Mouse (Mus musculus) gastrocnemius, postnatal 4 days (tissue): ENCODE measurements at regions not wholly inside any gene's neighbourhood (a gene's known extent, or its start where the extent isn't known, plus 50 kb on each side); places are given as distances from the start of the nearest gene placed in this dataset.
A peak's percentile ranks its signal among the peaks of the same experiment; 100 is the strongest.

Source experiments
- DNase-seq, 2 experiments: peaks; one replicate each; pipeline ENCODE4 v3.0.0; 2021 to 2022; ENCODE audit warnings: low spot score in 2 of 2, mixed read lengths in 2 of 2

DNA sequence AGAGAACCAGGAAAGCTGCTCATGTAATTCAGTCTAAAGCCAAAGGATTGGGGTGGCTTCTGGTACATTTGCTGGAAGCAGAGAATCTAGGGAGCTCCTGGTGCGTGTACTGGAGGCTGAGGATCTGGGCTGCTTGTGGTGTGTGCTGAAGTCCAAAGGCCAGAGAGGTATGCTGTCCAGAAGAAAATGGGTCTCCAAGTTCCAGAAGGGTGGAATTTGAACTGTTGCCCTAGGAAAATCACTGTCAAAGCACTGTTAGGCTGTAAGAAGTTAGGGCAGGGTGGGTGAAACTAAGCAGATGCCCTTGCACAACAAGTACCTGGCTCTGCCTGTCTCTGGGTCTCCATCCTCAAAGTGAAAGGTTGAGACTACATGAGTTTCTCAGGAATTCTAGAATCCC, 201.9 kb upstream of the Serp2 start:
- no peak for DNase-seq

DNA sequence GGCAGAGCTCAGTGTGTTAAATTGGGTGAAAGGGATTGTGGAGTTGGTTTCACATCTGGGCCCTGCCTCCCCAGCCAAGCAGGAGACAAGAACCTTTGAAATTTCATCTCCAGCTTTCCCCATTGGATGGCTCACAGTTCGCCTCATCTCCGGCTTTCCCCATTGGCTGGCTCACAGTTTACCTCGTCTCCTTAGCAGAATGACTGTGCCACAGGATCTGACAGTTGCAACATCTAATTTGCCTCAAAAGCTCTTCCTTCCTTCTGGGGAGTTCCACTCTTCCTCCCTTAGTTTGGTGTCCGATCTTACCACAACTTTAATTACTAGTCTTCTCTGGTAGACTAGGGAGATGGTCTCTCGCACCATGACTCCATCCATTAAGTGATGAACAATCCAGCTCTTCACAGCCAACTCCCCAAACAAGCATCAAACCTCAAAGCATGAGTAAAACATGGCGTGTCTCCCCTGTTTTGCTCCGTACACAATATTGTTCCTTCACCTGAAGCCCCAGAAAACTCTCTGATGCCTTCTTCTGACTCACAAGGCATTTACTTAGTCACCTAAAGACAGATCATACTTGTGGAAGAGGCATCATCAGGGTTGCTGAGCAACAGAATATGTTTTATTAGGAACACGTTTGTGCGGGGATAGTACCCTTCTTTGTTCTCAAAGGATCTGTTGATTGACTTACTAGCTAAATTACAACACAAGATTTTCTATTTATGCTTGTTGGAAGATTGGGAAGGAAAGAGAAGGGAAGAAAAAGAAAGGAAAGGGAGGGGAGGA, 199.1 kb upstream of the Serp2 start:
- no peak for DNase-seq

DNA sequence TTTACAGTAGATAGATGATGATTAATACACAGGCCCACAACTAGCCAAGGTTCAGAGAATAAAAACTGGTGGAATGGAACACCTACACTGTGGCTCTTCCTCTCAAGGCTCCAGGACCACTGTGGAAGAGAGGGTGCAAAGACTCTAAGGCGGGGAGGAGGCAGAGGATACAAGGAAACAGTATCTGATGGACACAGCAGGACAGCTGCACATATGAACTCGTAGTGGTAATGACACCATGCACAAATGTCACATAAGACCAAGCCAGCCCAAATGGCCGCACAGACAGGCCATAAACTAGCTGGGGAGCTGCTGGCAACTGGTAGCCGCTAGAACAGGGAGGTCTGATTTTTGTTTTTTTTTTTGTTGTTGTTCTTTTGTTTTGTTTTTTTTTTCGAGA, 197.0 kb upstream of the Serp2 start:
- DNase-seq, result no peak

DNA sequence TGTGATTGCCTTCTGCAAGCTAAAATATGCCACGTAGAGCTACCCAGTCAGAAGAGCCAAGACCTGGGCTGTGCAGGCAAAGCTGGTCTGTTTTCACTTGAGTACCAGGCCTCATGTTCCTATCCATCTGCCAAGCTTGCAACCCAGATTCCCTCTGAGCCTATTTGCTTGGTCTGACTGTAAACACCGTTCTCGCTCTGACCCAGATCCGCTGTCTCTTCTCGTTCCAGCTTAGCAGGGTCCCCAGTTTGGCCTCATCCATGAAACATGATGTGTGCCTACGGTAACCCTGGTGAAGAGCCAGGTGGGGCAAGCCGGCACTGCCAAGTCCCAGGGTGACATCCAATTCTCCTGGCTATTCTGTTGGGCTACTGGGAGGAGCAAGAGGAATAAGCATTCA, 192.5 kb upstream of the Serp2 start:
- no peak for DNase-seq

DNA sequence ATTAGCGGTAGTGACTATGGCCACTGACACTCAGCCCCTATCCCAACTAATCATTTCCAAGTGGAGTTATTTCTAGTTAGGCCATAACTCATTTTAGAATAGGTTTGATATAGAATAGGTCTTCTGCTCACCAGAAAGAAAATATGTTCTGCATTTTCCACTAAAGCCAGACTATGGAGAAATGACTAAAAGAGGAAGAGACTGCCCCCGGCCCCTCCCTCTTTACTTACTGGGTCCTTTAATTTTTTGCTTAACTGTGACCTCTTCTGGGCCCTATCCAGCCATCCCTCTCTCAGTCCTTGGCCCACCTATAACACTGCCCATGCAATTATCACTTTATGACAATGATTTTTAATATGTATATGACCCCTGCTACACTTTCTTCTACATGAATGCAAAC, 192.0 kb upstream of the Serp2 start:
- DNase-seq, result no peak

DNA sequence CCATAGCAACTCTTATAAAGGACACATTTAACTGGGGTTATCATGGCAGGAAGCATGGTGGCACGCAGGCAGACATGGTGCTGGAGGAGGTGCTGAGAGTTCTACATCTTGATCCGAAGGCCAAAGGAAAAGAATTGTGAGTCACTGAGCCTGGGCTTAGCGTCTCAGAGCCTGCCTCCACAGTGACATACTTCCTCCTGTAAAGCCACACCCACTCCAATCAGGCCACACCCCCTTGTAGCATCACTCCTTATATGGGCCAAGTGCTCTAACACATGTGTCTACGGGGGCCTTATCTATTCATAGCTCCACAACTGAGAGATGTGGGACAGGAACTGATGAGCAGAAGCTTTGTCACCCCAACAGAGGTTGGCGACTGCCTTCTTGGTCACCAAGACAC, 191.1 kb upstream of the Serp2 start:
- no peak for DNase-seq

DNA sequence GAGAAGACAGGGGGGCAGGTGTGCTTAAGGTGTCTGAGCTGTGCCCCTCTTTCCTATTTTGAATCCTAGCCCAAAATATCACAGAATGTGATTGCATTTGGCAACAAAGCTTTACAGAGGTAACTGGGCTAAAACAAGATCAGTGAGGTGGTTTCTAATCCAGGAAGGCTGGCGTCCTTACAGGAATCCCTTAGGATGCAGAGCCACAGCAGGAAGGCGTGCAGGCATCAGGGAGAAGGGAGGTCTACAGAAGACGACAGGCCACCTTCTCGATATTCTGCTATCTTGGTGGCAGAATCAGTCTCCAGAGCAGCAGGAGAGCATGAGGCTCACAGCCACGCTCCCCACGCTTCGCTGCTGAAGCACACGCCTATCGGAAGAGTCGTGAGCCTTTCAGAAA, 189.6 kb upstream of the Serp2 start:
- no peak for DNase-seq

DNA sequence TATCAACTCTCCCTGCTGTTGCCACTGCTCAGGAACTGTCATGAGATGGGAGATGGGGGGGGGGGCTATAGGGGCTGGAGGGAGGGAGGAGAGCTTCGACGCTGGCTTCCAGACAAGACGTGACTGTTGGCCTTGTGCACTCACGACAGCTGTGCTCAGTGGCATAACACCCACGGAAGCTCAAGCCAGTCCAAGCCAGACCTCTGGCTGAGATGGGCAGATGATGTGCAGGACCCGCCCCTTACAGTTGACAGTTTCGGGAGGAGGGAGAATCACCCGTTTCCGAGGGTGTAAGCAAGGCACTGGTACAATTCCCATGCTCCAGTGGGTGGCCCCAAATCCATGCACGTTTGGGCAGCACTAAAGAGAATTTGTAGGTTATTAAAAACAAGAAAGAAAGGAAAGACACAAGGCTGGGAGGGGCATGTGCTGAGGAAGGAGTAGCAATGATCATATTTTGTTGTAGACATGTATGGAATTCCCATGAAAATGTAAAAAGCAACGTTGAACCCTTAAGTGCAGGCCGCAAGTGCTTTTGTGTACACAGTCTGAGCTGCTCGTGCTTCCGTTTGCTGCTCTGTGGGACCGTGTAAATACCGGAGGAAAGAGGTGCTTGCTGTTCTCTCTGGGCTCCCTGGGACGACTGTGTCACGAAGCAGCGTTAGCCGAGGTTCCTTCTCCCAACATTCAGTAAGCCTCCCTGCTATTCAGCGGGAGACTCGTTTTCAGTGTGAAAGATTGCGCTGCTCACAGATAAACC, 188.2 kb upstream of the Serp2 start:
- no peak for DNase-seq

DNA sequence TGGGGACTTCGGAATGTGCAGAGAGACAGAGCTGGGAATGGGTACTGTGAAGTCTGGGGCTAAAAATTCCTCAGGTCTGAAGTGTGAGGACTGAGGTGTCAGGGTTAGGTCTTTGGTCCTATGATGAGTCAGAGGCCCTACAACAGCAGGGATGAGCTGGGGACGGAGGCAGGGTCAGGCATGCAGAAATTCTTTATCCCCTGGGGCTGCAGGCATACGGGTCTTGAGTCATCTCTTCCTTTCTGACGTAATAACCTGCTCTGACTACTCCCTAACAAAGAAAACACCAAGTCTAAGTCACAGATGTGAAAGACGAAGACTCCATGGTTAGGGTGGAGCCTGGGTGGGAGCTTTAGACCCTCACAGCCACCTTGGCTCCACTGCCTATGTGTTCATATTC, 185.6 kb upstream of the Serp2 start:
- DNase-seq, result no peak

DNA sequence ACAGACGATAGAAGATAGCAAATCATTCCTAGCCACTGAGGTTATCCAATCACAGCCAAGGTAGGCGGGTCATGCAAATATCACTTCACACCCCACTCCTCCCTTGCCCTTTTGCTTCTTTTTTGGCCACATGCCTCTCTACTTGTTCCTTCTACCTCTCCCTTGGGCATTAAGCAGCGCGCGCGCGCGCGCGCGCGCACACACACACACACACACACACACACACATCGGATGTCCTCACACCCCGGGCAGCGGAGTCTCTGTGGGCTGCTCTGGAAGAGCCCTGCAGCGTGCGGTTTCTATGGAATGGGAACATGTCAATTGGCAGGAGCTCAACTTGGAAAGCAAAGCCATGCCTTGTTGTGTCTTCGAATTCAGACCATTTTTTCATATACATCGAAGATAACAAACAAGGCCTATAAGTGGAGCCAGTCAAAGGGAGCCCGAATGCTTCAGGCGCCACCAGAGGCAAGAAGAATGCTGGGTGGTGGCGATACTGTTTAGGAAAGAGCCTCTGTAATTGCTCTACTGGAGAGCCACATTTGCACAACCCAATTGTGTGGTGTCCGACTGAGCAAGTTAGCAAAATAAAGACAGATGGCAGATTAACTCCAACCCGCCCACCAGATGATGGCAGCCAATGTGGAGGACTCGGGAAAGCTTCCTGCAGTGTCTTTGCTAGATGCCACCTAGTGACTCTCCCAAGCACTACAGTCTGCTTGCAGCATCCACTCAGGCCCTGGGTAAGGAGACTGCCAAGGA, 183.3 kb upstream of the Serp2 start:
- DNase-seq, result peak in 1 of 2 experiments; percentile 54

DNA sequence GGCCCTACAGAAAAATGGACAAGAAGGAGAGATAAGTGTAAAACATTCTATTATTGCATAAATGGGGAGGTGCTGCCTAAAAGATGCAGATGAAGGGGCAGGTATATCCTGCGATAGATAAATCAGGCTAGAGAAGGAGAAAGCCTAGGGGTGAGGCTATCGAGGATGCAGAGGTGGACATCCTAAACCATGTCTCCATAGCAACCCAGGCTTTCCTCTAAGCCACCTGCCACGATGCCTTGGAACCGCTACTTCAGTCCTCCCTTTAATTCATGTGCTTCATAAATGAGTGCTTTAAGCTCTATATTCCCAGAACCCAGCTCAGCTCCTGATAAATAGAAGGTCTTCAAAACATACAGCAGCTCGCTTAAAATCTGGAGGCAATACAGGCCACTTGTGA, 179.3 kb upstream of the Serp2 start:
- no peak for DNase-seq

DNA sequence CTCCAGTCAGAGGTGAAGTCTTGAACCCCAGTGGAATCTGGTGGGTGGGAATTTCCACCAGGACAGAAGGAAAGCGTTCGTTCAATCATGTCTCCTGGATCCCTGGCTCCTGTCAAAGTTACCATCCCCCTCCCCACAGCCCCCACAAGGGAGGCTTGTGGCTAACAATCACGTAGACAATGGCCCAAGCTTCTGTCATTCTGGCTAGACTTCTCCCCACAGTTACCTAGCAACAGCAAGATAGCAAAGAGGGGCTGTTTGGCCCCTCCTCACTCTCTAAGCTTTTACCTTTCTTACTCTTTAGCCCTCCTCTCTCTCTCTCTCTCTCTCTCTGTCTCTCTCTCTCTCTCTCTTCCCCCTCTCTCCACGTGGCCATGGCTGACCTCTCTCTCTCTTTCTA, 178.4 kb upstream of the Serp2 start:
- DNase-seq, result no peak

DNA sequence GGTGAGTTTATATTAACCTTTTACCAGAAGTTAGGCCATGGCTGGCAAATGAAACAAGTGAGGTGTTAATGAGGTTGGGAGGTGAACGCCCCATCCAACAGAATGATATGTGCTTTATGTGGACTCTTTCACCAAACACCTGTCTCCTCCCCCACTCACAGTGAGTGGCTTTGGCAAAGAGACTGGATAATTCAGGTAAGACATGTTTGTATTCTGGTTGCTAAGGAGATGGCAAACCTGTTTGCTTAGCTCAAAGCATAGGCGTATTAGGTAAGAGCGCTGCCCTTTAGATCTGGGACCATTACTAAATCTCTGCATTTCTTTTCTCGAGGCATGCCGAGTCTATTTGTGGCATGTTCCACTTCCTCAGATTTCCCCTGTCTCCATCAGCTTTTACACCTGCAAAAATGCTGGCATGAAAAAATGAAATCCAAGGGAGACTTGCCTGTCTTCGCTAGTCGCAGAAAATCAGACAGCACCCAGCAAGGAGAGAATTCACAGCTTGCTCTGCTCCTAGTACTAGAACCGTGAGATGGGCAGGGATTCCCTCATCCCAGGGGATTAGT, 176.7 kb upstream of the Serp2 start:
- DNase-seq, result no peak

DNA sequence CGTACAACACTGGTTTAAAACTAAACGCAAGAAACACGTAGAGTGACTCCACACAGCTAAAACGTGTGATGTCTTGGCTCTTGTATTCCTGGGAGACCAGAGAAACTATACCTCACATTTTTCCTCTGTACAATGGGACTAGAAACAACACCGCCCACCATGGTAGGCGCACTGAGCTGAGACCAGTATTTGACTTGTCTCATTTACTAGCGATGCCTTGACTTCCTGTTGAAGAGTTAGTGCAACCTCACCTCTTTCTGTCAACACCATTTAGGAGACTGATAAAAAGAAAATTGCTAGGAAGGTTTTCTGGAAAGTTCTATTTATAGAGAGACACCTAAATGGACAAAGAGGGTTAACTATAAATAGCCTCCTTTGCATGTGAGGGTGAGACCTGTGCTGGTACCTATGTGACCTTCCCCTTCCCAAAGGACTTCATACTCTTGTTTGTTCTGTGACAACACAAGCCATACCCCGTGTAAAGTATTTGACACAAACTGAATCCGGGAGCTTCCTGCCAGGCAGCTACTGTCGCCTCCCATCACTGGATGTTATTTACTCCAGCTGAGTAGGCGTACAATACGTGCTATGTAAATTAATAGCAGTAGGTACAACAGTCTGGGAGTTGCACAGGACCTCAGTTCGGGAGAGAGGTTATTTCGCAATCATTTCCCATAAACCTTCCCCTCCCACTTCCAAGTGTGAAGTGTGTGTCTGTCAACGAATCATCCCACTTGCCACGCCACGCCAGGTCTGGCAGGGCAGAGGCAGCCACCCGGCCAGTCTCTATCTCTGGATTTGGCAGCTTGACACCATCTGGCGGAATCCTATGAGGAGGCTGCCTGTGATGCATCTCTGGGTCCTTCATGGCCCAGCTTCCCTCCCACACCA, 174.7 kb upstream of the Serp2 start:
- DNase-seq, result no peak

DNA sequence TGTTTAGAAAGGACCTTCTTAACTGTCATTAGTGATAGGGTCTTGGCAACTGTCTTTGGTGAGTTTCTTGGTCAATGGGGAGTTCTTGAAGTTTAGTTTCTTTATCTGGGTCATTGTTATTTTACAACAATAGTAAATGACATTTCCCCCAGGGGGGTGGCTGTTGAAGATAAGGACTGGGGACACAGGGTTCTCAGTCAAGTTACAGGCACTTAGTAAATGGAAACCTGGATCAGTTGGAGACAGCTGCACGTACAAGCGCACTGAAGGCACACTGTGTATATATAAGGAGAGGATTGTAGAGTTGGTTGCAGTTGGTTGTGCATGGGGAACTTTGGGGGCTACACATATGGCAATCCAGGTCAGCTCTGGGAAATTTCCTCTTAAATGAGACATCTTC, 169.2 kb upstream of the Serp2 start:
- no peak for DNase-seq

DNA sequence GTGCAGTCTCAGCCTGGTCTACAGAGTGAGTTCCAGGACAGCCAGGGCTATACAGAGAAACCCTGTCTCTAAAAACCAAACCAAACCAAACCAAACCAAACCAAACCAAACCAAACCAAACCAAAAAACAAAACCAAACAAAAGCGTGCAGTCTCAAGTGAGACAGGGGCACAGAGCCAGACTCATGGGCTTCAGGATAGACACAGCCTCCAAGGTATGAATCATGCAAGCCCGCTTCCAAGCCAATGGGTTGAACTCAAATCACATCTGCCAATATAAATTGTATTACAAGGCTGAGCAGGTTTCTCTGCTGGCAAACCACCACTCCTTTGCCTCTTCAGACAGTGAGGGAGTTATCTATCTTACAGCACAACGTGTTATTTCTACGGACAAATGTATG, 168.5 kb upstream of the Serp2 start:
- peak in 1 of 2 experiments; percentile 50 for DNase-seq

DNA sequence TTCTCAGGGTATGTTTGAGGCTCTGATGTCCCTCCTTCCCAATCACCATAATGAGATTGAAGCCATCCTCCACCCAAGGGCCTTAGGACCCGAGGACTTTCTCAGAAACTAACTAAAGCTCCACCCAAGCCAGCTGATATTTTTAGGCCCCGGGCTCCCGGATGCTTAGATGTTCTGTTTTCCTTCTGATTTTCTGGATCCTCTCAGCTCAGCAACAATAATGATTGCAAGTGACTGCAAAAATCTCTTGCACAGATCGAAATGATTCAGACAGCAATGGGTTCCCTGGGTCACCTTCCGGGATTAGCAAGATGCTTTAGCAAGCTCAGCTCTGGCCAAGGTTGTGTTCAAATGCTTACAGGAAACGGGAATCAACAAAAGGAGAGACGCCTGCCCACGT, 168.1 kb upstream of the Serp2 start:
- no peak for DNase-seq

DNA sequence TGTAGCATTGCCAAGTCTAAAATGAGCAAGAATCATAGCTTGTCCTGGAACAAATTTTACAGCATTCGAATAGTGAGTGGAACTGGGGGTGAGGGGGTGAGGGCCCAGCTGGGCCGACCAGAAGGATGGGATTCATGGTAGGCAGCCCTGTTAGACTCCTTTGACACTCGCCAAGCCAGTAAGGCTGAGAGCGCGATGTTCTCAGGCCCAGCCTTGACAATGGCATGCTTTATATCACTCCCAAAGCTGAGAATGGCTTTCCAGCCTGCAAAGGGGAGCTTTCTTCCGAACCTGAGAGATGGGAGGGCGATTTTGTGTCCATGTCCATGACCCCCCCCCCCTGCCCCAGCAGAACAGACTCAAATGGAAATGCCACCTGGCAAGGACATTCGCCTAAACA, 167.7 kb upstream of the Serp2 start:
- no peak for DNase-seq

DNA sequence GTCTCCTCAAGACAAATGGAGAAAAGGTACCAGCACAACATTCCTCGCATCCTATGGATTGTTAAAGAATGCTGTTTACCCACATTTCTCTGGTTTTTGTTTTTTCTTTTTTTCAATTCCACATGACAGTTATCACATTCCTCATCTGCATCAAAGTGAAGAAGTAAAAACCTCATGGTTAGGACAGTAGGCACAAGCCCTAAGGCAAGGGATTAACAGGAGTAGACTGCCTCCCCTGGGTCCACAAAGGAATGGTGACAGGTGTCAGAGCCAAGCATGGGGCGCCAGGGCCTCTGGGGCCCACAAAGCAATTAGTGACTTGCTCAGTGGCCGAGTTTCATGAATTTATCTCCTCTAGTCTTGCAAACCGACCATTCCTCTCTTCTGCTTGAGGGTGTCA, 166.9 kb upstream of the Serp2 start:
- no peak for DNase-seq

DNA sequence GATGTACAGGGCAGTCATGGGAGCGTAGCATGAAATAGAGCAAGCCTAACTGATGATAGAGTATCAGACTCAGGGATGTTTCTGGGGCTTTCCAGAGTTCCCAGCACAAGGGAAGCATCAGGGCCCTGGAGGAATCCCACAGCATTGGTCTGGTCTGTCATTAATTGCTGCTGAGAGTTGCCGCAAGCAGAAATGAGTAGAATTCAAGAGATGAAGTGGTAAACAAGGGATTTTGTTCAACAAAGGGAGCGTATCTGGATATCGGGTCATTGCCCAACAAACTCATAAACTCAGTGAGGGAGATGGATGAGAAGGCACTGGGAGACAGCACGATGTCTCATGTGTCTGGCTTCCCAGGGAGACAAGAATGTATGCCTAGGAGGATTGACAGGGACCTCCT, 165.6 kb upstream of the Serp2 start:
- DNase-seq, result no peak

DNA sequence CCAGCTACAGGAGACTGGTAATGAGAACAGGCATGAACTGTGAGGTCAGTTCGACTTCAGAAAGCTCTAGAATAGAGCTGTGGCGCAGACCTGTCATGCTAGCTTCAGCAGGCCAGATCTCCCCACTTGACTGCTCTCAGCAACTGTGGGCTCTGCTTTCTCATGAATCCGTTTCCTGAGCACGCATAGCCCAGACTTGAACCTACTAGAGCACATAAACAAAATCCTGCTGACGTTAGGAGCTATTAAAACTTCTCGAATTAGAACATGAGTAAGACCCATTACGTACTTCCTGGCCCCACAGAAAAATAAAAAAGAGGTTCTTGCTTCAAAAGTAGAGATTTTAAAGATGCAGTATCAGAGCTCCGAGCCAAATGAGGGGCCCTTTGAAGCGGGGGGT, 165.1 kb upstream of the Serp2 start:
- no peak for DNase-seq
